Mouse (Mus musculus) olfactory bulb, adult 2 months (tissue): Measurements from ENCODE around the gene Anks1.

Experiments
- CTCF ChIP-seq: fragments of 200-500 bp; IDR thresholded peaks from 2 replicates; pipeline ENCODE4 v1.5.1; 2012; ENCODE audit warnings: low read depth, mild to moderate bottlenecking, low read length, moderate library complexity; ENCODE audit not compliant: insufficient read depth
- POLR2A ChIP-seq: fragments of 200-500 bp; IDR thresholded peaks from 2 replicates; pipeline ENCODE4 v1.6.1; 2012; ENCODE audit warnings: mild to moderate bottlenecking, low read depth, low read length, moderate library complexity; ENCODE audit not compliant: insufficient read depth

GRCm38 (mm10) chr17:28018776-28019175 is 109.7 kb downstream of the Anks1 start:
- TF ChIP-seq CTCF (no peak), POLR2A (no peak)
